Mouse (Mus musculus) lung, adult 2 months (tissue): ENCODE measurements around the gene Ephb1.

Experiments used
- CTCF ChIP-seq: fragments of 200-500 bp; IDR thresholded peaks from 2 replicates; pipeline ENCODE4 v1.5.1; 2011; ENCODE audit warnings: mild to moderate bottlenecking, low read length, control low read depth; ENCODE audit not compliant: insufficient read depth
- POLR2A ChIP-seq: fragments of 200-500 bp; IDR thresholded peaks from 2 replicates; pipeline ENCODE4 v1.6.1; 2011; ENCODE audit warnings: low read depth, mild to moderate bottlenecking, control low read depth, low read length, borderline replicate concordance; ENCODE audit errors: extremely low read depth

DNA sequence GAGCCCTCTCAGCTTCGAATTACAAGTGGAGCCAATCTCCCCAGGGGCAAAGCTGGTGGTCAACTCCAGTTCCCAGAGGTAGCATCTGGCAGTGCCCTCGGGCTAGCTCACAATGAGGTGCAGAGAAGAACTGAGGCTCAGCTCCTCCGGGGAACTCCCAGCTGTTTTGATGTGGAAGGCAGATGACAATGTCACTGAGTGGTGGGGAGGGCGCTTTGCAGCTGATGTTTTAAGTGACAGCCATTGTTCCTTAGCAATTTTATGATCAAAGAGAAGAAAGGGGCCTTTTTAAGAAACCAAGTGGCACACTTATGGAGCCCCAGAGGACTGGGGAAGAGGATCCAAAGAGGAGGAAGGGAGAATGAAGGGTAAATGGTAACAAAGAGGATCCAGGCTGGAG is 46.8 kb downstream of the Ephb1 start:
- TF ChIP-seq CTCF, result no peak
- no peak for TF ChIP-seq POLR2A
